In the genomic region with DNA sequence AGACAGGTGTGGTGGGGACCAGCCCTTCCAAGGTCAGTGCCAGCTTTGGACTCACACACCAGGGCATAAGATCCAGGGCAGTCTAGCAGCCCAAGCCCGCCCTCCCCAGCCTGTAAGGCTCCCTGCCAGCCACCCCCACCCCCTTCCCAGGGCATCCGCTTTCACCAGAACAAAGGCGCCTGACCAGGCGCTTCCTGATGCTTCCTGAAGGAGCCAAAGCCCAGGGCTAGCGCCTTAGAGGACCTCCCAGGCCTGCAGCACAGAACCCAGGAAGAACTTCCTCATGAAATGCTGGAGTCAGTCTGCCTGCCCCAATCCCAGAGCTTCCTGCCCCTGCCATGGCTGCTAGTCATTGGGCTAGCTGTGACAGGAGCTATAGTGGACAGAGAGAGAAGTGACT, we compare ENCODE assay signal across 8 mouse cellular contexts. TPM values are rescaled to one million over a fixed set of nuclear protein-coding genes. Genes with fewer than 3 reads are reported as not detected.
DNase-seq lines count a peak whose midpoint lies in the region; ATAC-seq lines count a peak whose summit lies in the region.

No protein-coding gene starts in this region.

- WGBS in limb, embryonic 12.5 days, result 35% methylated on average over 5 of the region's 5 CpGs

- peaks cover 15% of the 10 kb centered on the region for H3K27me3 ChIP-seq in limb, embryonic 12.5 days

- peak; percentile 79 for DNase-seq in 3134 (ENCODE audit: extremely low read depth, insufficient read length, low spot score)
- DNase-seq in Muller cell, postnatal 12 days (ENCODE audit: inconsistent ontology term), result peak; percentile 80
- peak; percentile 42 to 46 for DNase-seq in heart, postnatal 10 days
- no peak for DNase-seq in natural killer cell, adult 2 months (ENCODE audit: low spot score in 2 of 2)
- no peak for DNase-seq in right cerebral cortex, adult 2 months (ENCODE audit: low spot score in 2 of 2)
- DNase-seq in gastrocnemius, postnatal 10 days, result no peak
- DNase-seq in ovary, postnatal 10 days (ENCODE audit: low spot score), result no peak

- peak overlapping the region; percentile 66 for H3K27ac ChIP-seq in limb, embryonic 12.5 days

- intact Hi-C loops in heart, postnatal 10 days (cut with DNase I), result no loop called here

- H3K4me2 ChIP-seq in limb, embryonic 12.5 days, result no peak overlapping the region

- H3K4me3 ChIP-seq in limb, embryonic 12.5 days (replicated peaks), result no peak overlapping the region

- H3K4me1 ChIP-seq in limb, embryonic 12.5 days (replicated peaks), result peaks cover 21% of the 10 kb centered on the region

- no peak overlapping the region for H3K9ac ChIP-seq in limb, embryonic 12.5 days (replicated peaks)

- ATAC-seq in limb, embryonic 12.5 days (ENCODE audit: insufficient number of reproducible peaks, insufficient read depth, low FRiP score, low TSS enrichment, low read depth), result no peak

- H3K36me3 ChIP-seq in limb, embryonic 12.5 days, result no peaks in the 10 kb centered on the region

- H3K9me3 ChIP-seq in limb, embryonic 12.5 days, result no peaks in the 10 kb centered on the region

RNA-seq across cellular contexts. Expression of gene Lama5, which starts 7.0 kb away (rescaled TPM):
- 10 to 100 TPM; 44.6 to 46.5 TPM for total RNA-seq in heart, postnatal 10 days (2021)
- polyA plus RNA-seq in limb, embryonic 12.5 days (2016; fragmentation: Nextera tagmentation; extraction: Ambion mirVana), result 20.9 and 22.3 TPM in 2 replicates
- 10 to 100 TPM; 22.5 to 25.9 TPM for total RNA-seq in gastrocnemius, postnatal 10 days (2021)

RNA-seq across cellular contexts. Expression of gene Rps21, which starts 38.5 kb away (rescaled TPM):
- 100 to 1,000 TPM; 575 to 597 TPM for total RNA-seq in heart, postnatal 10 days (2021)
- 608 and 631 TPM in 2 replicates for polyA plus RNA-seq in limb, embryonic 12.5 days (2016; fragmentation: Nextera tagmentation; extraction: Ambion mirVana)
- 100 to 1,000 TPM; 545 to 616 TPM for total RNA-seq in gastrocnemius, postnatal 10 days (2021)

RNA-seq across cellular contexts. Expression of gene Adrm1, which starts 47.4 kb away (rescaled TPM):
- 10 to 100 TPM; 94.1 to 99.3 TPM for total RNA-seq in heart, postnatal 10 days (2021)
- polyA plus RNA-seq in limb, embryonic 12.5 days (2016; fragmentation: Nextera tagmentation; extraction: Ambion mirVana), result 207 and 212 TPM in 2 replicates
- total RNA-seq in gastrocnemius, postnatal 10 days (2021), result 100 to 1,000 TPM in 1 of 2 experiments, 10 to 100 TPM in 1; 97.8 to 108 TPM

RNA-seq across cellular contexts. Expression of gene Cables2, which starts 54.6 kb away (rescaled TPM):
- total RNA-seq in heart, postnatal 10 days (2021), result 10 to 100 TPM; 16.5 to 16.7 TPM
- 20.7 and 23.7 TPM in 2 replicates for polyA plus RNA-seq in limb, embryonic 12.5 days (2016; fragmentation: Nextera tagmentation; extraction: Ambion mirVana)
- 10 to 100 TPM in 1 of 2 experiments, 1 to 10 TPM in 1; 9.3 to 10.3 TPM for total RNA-seq in gastrocnemius, postnatal 10 days (2021)

Comparison
In these comparisons a context has a peak if more than half of its experiments do, and no peak if none do; other contexts are left out.
1. DNase-seq: peak in 3134 (single experiment), Muller cell, postnatal 12 days (single experiment) and heart, postnatal 10 days (2 of 2); none in natural killer cell, adult 2 months (0 of 2), right cerebral cortex, adult 2 months (0 of 2), gastrocnemius, postnatal 10 days (single experiment) and ovary, postnatal 10 days (single experiment).